Mouse (Mus musculus): ENCODE results near the gene Lrrfip2. TPM values are rescaled to one million over a fixed set of nuclear protein-coding genes. Genes with fewer than 3 reads are reported as not detected.

The Lrrfip2 gene
- total RNA-seq (2023) = 30.4 to 39.2 TPM (median 35.3 TPM) in 4 replicates

GRCm38 (mm10) chr9:111117126-111117642, at the start of gene Lrrfip2:
Gene Lrrfip2 (plus strand): TSS chr9:111117592.

GRCm38 (mm10) chr9:111271434-111272160, 154.2 kb downstream of the Lrrfip2 start, which contains the start of the genes Mlh1 and Epm2aip1:
Gene Mlh1 (minus strand): TSS chr9:111271791.
Gene Epm2aip1 (plus strand): TSS chr9:111271929.

Other genes starting within 250 kb of the Lrrfip2 start
- gene Als2cl, start 237.7 kb upstream of the Lrrfip2 start, total RNA-seq (2023) = 0.55 to 1.3 TPM (median 0.74 TPM) in 4 replicates
- not detected in 4 replicates for gene Tmie, start 237.5 kb upstream of the Lrrfip2 start, total RNA-seq (2023)
- gene Fam240a, start 200.7 kb upstream of the Lrrfip2 start, total RNA-seq (2023) = not detected in 4 replicates
- not detected in 4 replicates for gene Tdgf1, start 171.4 kb upstream of the Lrrfip2 start, total RNA-seq (2023)
- 0.15 TPM in 1 of 4 replicates, not detected in the others for gene Lrrc2, start 166.0 kb upstream of the Lrrfip2 start, total RNA-seq (2023)
- gene Rtp3, start 127.0 kb upstream of the Lrrfip2 start, total RNA-seq (2023) = not detected in 4 replicates
- gene Ltf, start 98.3 kb upstream of the Lrrfip2 start, total RNA-seq (2023) = 1.2 to 3.2 TPM (median 2.9 TPM) in 4 replicates
- gene Ccrl2, start 60.1 kb upstream of the Lrrfip2 start, total RNA-seq (2023) = 3.0 to 6.5 TPM (median 5.7 TPM) in 4 replicates
- 48.2 to 58.9 TPM (median 53.2 TPM) in 4 replicates for gene Mlh1, start 154.2 kb downstream of the Lrrfip2 start, total RNA-seq (2023)
- 26.4 to 29.3 TPM (median 27.8 TPM) in 4 replicates for gene Epm2aip1, start 154.3 kb downstream of the Lrrfip2 start, total RNA-seq (2023)
- not detected in 4 replicates for gene Trank1, start 194.1 kb downstream of the Lrrfip2 start, total RNA-seq (2023)

Data from B cell, adult 62 days (primary cell).